Mouse (Mus musculus) thymus, adult 2 months (tissue): ENCODE data around the gene Gm11011.

ENCODE experiments used
- CTCF ChIP-seq: fragments of 200-500 bp; IDR thresholded peaks from 2 replicates; pipeline ENCODE4 v1.5.1; 2012; ENCODE audit warnings: mild to moderate bottlenecking, control low read depth, low read length, moderate library complexity, borderline replicate concordance; ENCODE audit not compliant: control insufficient read depth, poor library complexity, insufficient read depth; ENCODE audit errors: extremely low read depth
- POLR2A ChIP-seq: fragments of 200-500 bp; IDR thresholded peaks from 2 replicates; pipeline ENCODE4 v1.6.1; 2012; ENCODE audit warnings: mild to moderate bottlenecking, low read length, control low read depth, moderate library complexity; ENCODE audit not compliant: control insufficient read depth, poor library complexity, insufficient read depth; ENCODE audit errors: extremely low read depth

GRCm38 (mm10) chr2:169633491-169634289 lies 46.1 kb upstream of the Gm11011 start:
- TF ChIP-seq POLR2A (no peak), CTCF (no peak)
